Mouse (Mus musculus) forebrain, embryonic 16.5 days (tissue): ENCODE measurements around the gene Pcsk6. TPM values are rescaled to one million over a fixed set of nuclear protein-coding genes. Genes with fewer than 3 reads are reported as not detected.
A peak's percentile ranks its signal among the peaks of the same experiment; 100 is the strongest.
"Not testable (repeated sequence)": the region's sequence is repeated elsewhere in the genome, so short reads cannot be mapped to it uniquely, and the experiment has no call there.

ENCODE experiments used
- ATAC-seq: fragments of 200-750 bp; cut with Nextera tagmentation; 2 replicates; pipeline ENCODE4 v1.8.0; 2017; ENCODE audit warnings: mild to moderate bottlenecking, moderate library complexity
- H3K27ac ChIP-seq: fragments of 300-500 bp; sonication (generic); 2 replicates; pipeline ENCODE4 v1.5.1; 2014; ENCODE audit warnings: low read length, control low read depth
- H3K27me3 ChIP-seq: fragments of 300-500 bp; sonication (generic); replicated peaks from 2 replicates; pipeline ENCODE4 v1.6.1; 2014; ENCODE audit warnings: low read length; ENCODE audit not compliant: control insufficient read depth, insufficient read depth
- H3K36me3 ChIP-seq: fragments of 300-500 bp; sonication (generic); 2 replicates; pipeline ENCODE4 v1.6.1; 2014; ENCODE audit not compliant: control insufficient read depth, insufficient read depth
- H3K4me1 ChIP-seq: fragments of 300-500 bp; sonication (generic); replicated peaks from 2 replicates; pipeline ENCODE4 v1.6.1; 2014; ENCODE audit warnings: low read length; ENCODE audit not compliant: control insufficient read depth, insufficient read depth
- H3K4me2 ChIP-seq: fragments of 300-500 bp; sonication (generic); 2 replicates; pipeline ENCODE4 v1.6.1; 2014; ENCODE audit warnings: mild to moderate bottlenecking, low read length, control low read depth
- H3K4me3 ChIP-seq: fragments of 300-500 bp; sonication (generic); replicated peaks from 2 replicates; pipeline ENCODE4 v1.5.1; 2014; ENCODE audit warnings: mild to moderate bottlenecking, low read length, control low read depth
- H3K9ac ChIP-seq: fragments of 300-500 bp; sonication (generic); replicated peaks from 2 replicates; pipeline ENCODE4 v1.6.1; 2014; ENCODE audit warnings: low read depth, low read length, control low read depth
- H3K9me3 ChIP-seq: fragments of 300-500 bp; sonication (generic); 2 replicates; pipeline ENCODE4 v1.6.1; 2016; ENCODE audit warnings: low read length; ENCODE audit not compliant: control insufficient read depth
- WGBS: fragments of 180-500 bp; shearing (Covaris S2); extraction: QIAGEN DNeasy Blood & Tissue Kit; methylation state at CpG from one replicate; pipeline ENCODE4 v1.1.7; 2014; 5-methylcytosine and 5-hydroxymethylcytosine counted together
- polyA plus RNA-seq: library from polyadenylated mRNA; unstranded; fragments of >200 nt; fragmentation: Nextera tagmentation; extraction: Ambion mirVana; gene quantifications from 2 replicates; pipeline ENCODE4 v1.2.1, GENCODE M21; 2015

Pcsk6 gene
- polyA plus RNA-seq, 1 experiment from 2014 or later, result 0.90 TPM

DNA sequence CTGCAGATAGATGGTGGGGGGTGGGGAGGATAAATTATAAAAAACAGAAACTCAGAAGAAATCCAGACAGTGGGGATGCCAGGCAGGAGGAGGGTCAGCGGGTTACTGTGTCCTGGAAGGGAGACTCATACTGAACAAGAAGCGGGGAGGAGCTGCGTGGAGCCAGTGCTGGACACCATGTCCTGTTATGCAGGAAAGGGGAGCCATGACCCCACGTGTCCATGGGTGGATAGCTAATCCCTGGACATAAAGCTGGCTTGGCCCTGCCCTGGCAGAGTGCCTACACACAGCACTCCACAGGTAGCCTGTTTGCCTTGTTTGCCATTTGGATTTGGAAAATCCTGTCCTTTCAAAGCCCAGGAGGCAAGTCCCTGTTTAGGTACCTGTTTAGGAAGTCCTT, 186.4 kb downstream of the Pcsk6 start:
- H3K9me3 ChIP-seq, result no peaks in the 10 kb centered on the region
- H3K27me3 ChIP-seq, result no peaks in the 10 kb centered on the region
- no peak overlapping the region for H3K9ac ChIP-seq
- H3K4me2 ChIP-seq, result no peak overlapping the region
- 75% methylated on average over 4 of the region's 4 CpGs for WGBS
- no peak overlapping the region for H3K4me3 ChIP-seq
- peaks cover 15% of the 10 kb centered on the region for H3K4me1 ChIP-seq
- no peak overlapping the region for H3K27ac ChIP-seq
- ATAC-seq, result no peak
- no peaks in the 10 kb centered on the region for H3K36me3 ChIP-seq

DNA sequence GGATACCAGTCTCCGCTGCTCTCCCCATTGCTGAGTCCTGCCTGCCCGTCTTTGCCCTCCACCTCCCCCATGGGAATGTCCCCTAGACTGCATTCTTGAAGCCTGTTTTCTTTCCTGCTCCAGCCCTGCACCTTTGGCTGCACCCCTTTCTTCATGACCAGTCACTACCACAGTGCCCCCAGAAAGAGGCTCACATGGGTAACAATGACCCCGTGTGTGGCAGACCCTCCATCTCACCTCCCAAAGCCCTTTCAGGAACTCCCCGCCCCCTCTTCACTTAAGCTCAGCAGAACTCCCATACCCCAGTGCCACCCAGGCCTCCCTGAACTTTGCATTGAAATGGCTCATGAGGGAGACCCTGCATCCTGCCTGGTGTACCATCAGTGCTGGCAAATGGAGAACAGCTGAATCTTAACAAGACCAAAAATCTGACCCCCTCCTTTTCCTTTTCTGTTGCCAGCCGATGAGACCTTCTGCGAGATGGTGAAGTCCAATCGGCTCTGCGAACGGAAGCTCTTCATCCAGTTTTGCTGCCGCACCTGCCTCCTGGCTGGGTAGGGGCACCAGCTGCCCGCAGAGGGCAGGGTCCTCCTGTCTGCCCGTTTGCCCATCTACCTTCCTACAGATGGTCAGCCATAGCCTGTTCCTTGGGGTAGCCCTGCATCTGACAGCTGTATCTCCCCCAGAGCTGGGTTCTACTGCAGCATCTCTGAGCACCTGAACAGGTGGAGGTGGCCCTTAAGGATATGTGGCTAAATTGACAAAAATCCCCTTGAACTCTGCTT, 187.1 kb downstream of the Pcsk6 start:
- no peak for ATAC-seq
- Histone ChIP-seq H3K4me2 (no peak overlapping the region), H3K4me1 (peaks cover 12% of the 10 kb centered on the region), H3K9ac (no peak overlapping the region), H3K4me3 (no peak overlapping the region), H3K27ac (no peak overlapping the region), H3K36me3 (no peaks in the 10 kb centered on the region), H3K27me3 (no peaks in the 10 kb centered on the region), H3K9me3 (no peaks in the 10 kb centered on the region)
- WGBS, result 80% methylated on average over 12 of the region's 12 CpGs

DNA sequence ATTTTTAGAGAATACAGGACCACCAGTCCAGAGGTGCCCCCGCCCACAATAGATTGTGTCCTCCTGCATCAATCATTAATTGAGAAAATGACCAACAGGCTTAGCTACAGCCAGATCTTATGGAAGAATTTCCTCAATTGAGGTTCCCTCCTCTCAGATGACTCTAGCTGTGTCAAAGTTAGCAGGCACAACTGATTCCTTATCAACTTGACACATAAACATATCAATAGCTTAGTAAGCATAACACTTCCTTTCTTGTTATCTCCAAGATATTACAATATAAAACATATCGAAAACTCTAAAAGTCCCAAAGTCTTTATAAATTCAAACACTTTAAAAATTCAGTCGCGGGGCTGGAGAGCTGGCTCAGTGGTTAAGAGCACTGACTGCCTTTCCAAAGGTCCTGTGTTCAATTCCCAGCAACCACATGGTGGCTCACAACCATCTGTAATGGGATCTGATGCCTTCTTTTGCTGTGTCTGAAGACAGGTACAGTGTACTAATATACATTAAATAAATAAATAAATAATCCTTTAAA, 192.5 kb downstream of the Pcsk6 start:
- H3K9ac ChIP-seq, result no peak overlapping the region
- no peak overlapping the region for H3K4me2 ChIP-seq
- H3K36me3 ChIP-seq, result no peaks in the 10 kb centered on the region
- no peak overlapping the region for H3K4me3 ChIP-seq
- no peak for ATAC-seq
- H3K27me3 ChIP-seq, result peaks cover 2% of the 10 kb centered on the region; the same call in 1 of the 2 replicates
- no peak overlapping the region for H3K27ac ChIP-seq
- WGBS, result 91% methylated on average over 4 of the region's 4 CpGs
- no peaks in the 10 kb centered on the region for H3K4me1 ChIP-seq
- H3K9me3 ChIP-seq, result no peaks in the 10 kb centered on the region

DNA sequence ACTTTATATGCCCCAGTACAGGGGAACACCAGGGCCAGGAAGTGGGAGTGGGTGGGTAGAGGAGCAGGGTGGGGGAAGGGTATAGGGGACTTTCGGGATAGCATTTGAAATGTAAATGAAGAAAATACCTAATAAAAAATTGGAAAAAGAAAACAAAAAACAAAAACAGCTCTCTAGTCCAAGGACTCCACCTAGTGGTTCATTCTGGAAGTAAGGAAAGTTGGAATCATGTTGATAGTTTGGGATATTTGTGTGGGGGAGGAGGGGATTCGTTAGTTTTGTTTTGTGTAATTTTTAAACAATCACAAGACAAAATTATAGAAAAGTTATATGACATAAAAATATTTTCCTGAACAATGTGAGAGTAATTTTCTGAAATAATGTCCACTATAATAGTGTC, 193.8 kb downstream of the Pcsk6 start:
- 4% methylated on average over 2 of the region's 2 CpGs for WGBS
- H3K9ac ChIP-seq, H3K4me3 ChIP-seq, H3K27me3 ChIP-seq, H3K36me3 ChIP-seq, H3K4me2 ChIP-seq, H3K27ac ChIP-seq, H3K4me1 ChIP-seq, H3K9me3 ChIP-seq, ATAC-seq: not testable (repeated sequence)

DNA sequence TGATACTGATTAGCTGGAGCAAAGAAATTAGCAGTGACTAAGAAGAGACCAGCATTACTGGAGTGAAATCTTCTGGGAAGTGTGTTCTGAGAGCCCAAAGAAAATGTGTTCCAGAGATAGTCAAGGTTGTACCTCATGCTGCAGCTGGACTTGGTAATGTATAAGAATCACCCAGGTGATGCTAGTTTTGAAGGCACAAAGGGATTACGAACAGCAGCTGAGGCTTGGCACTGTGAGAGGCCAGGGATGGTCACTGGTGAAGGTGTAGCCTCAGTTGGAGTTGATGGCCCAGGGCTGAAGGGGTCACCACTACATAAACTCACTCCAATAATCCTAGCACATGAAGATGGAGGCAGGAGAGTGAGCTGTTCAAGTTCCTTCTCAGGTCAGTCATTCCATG, 197.2 kb downstream of the Pcsk6 start, which contains the start of gene Snrpa1:
Gene Snrpa1, plus strand, starts transcription at position 301 of the 400 bp plus-strand sequence.
- Histone ChIP-seq H3K27ac (no peak within 1 kb of the TSS), H3K9me3 (no peaks in the 10 kb centered on the region), H3K36me3 (0 out of 2 replicates have a peak, but pooled peaks cover 5% of the 10 kb centered on the region), H3K27me3 (peaks cover 2% of the 10 kb centered on the region; the same call in 1 of the 2 replicates), H3K4me3 (peak within 1 kb of the TSS; percentile 99), H3K4me1 (peaks cover 19% of the 10 kb centered on the region), H3K9ac (peak within 1 kb of the TSS; percentile 90), H3K4me2 (peak within 1 kb of the TSS; percentile 96)
- no peak for ATAC-seq
- 79% methylated on average over 1 of the region's 1 CpGs for WGBS

DNA sequence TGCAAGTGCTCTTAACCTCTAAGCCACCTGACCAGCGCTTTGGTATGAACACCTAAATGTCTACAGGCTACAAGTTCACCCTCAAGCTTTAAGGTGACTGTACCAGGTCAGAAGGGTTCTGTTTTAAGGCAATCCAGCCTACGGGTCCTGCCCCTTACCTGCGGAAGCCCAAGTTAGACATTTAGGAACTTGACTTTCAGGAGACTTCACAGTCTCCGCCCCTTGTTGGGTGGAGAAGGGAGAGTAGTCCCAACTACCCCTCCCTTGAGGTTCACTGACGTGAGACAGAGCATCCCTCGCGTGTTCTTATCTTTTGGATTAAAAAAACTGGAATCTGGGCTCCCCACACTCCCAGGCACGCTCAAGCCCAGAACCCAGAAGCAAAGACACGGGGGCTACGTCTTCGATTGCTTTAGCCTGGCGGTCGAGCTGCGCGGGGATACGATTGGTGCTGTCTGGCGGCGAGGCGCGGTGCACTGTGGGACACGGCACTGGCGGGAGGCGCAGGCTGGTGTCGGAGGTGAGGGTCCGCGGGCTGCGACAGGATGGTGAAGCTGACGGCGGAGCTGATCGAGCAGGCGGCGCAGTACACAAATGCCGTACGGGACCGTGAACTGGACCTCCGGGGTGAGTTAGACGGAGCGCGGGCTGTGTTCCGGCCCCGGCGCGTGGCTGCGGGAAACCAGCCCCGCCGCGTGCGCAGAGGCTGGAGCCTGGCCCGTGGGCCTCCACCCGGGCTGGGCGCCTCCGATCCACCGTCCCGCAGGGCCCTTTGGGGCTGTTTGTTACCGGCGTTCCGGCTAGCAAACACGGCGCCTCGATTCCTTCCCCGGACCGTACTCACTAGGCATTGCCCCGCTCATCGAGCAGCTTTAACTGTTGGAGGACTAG, 198.8 kb downstream of the Pcsk6 start:
- peak overlapping the region; percentile 96 for H3K4me2 ChIP-seq
- H3K27me3 ChIP-seq, result peaks cover 2% of the 10 kb centered on the region; the same call in 1 of the 2 replicates
- no peaks in the 10 kb centered on the region for H3K9me3 ChIP-seq
- H3K9ac ChIP-seq, result peak overlapping the region; percentile 90
- peak overlapping the region; percentile 99 for H3K4me3 ChIP-seq
- peaks cover 19% of the 10 kb centered on the region for H3K4me1 ChIP-seq
- peak overlapping the region; percentile 74 for H3K27ac ChIP-seq
- peak; percentile 98 for ATAC-seq
- WGBS, result under 1% methylated on average over 63 of the region's 64 CpGs
- H3K36me3 ChIP-seq, result peaks cover 7% of the 10 kb centered on the region; the same call in 1 of the 2 replicates

DNA sequence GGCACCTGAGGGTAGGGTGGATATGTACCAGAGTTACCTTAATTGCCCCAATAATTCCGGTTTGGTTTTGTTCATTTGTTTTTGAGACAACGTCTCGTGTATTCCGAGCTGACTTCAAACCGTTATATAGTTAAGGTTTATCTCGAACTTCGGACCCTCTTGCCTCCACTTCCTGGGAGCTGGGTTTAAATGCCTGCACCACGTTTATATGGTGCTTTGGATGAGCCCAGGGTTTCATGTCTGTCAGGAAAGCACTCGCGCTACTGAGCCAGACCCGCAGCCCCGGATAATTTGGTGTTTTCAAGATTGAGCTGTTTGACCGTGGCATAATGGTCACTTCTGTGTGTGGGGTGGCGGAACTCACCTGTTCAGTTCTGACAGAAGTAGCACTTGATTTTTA, 199.5 kb downstream of the Pcsk6 start:
- Histone ChIP-seq H3K4me2 (peak overlapping the region; percentile 96), H3K9ac (peak overlapping the region; percentile 90), H3K9me3 (no peaks in the 10 kb centered on the region), H3K27ac (no peak overlapping the region), H3K36me3 (peaks cover 12% of the 10 kb centered on the region; the same call in 1 of the 2 replicates), H3K4me1 (peaks cover 19% of the 10 kb centered on the region), H3K27me3 (peaks cover 2% of the 10 kb centered on the region; the same call in 1 of the 2 replicates), H3K4me3 (peak overlapping the region; percentile 99)
- WGBS, result under 1% methylated on average over 14 of the region's 14 CpGs
- no peak for ATAC-seq

DNA sequence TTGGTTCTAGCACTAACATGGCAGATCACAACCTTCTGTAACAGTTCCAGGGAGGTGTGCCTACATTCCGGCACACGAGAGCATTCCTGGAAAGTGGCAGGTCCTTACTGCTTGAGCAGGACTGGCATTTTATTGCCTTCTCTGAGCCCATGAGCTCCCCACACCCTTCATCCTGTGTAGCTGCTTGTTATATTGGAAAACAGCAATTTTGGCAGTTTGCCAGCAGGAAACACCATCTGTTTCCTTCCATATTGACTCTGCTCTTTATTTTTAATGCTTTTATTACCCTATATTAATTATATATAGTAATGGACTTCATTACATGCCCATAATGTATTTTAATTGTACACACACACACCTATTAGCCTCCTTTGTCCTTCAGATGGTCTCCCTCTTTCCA, 214.9 kb downstream of the Pcsk6 start:
- H3K4me2 ChIP-seq, result no peak overlapping the region
- H3K27me3 ChIP-seq, result no peaks in the 10 kb centered on the region
- no peak overlapping the region for H3K4me3 ChIP-seq
- no peak overlapping the region for H3K9ac ChIP-seq
- H3K27ac ChIP-seq, result 0 out of 2 replicates have a peak overlapping the region, but pooled peaks have one; percentile 16
- ATAC-seq, result no peak
- no peaks in the 10 kb centered on the region for H3K9me3 ChIP-seq
- H3K36me3 ChIP-seq, result peaks cover 23% of the 10 kb centered on the region; the same call in 1 of the 2 replicates
- H3K4me1 ChIP-seq, result peaks cover 20% of the 10 kb centered on the region
- WGBS, result 63% methylated on average over 2 of the region's 2 CpGs
